Mouse (Mus musculus): ENCODE data around the gene Ginm1.
"Not testable (repeated sequence)": the region's sequence is repeated elsewhere in the genome, so short reads cannot be mapped to it uniquely, and the experiment has no call there.

Gene Ginm1

GRCm38 (mm10) chr10:7802519-7803140 is 10.0 kb upstream of the Ginm1 start:
- DNase-seq, result no peak

DNA sequence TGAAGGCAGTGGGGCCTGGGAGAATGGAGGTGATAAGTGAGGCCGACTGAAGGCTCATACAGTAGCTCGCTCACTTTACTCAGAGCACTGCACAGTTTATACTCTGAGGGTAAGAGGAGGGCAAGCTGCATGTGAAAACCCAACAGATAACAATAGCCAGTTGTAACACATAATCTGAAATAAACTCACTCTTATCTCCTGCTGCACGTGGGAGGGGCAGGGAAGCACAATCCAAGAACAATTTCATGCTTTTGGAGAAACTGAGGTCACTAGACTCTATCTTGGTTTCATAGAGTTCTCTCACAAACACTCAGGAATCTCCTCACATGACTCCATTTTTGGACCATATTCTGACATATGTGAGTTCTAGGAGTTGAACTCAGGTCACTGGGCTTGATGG is 8.6 kb upstream of the Ginm1 start:
- DNase-seq, result no peak

DNA sequence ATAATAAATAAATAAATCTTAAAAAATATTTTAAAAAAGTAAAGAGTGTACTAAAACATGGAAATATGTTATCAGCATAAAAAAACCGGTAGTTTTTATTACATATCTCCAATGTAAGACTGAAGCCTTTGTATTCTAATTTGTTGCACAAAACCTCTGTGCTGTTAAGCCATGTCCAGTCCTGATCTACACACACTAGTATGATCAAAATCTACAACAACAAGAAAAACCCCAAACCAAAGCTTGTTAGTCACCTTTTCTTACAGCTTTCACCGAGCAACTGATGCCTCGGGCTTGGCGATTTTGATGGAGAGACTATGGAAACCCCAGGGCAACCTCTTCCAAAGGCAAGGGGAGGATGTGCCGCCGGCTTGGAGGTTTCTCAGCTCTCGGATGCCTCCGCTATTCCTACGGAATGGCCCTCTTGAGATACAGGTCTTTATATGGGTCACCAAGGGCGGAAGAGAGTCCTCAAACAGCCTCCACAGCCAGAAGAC is 322 bp downstream of the Ginm1 start:
- no peak for DNase-seq

GRCm38 (mm10) chr10:7787319-7787718 is 5.3 kb downstream of the Ginm1 start:
- DNase-seq, result no peak

GRCm38 (mm10) chr10:7781214-7781613 is 11.4 kb downstream of the Ginm1 start:
- no peak for DNase-seq

GRCm38 (mm10) chr10:7780238-7781176 is 12.1 kb downstream of the Ginm1 start:
- peak; percentile 89 for DNase-seq

GRCm38 (mm10) chr10:7779751-7780237 is 12.8 kb downstream of the Ginm1 start:
- DNase-seq, result no peak

DNA sequence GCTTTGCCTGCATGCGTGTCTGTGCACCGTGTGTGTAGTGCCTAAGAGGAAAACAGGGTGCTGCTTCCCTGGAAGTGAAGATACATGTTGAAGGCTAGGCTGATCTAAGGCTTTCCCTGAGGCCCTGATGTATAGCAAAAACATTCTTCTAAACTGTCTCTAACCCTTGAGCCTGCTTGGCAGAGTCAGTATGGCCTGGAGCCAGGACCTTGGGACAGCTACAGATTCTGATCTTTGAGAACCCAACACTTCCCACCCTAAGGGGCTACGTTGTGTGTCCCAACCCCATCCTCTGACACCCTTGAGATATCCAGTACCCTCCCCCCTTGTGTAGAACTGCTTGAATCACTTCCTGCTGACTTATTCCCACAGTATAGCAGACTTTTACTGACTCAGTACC is 14.3 kb downstream of the Ginm1 start:
- DNase-seq, result no peak

DNA sequence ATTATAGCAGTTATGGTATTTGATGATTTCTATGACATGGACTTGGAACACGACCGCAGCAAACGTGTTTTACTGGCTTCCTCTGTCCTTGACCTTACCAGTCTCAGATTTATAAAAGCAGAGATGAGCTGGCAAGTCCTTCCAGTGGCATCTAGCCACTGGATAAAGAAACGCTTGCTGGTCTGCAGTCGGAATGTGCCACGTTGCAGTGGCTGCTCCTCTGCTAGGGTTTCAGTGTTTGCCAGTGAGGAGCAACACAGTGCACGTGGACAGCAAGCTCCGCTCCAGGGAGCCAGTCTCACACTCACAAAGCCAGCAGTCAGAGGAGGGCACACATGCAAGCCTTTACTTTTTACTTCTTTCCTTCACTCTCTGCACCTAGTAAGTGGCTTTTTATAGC is 17.2 kb downstream of the Ginm1 start:
- DNase-seq, result no peak

GRCm38 (mm10) chr10:7772769-7773168 is 19.9 kb downstream of the Ginm1 start:
- no peak for DNase-seq

DNA sequence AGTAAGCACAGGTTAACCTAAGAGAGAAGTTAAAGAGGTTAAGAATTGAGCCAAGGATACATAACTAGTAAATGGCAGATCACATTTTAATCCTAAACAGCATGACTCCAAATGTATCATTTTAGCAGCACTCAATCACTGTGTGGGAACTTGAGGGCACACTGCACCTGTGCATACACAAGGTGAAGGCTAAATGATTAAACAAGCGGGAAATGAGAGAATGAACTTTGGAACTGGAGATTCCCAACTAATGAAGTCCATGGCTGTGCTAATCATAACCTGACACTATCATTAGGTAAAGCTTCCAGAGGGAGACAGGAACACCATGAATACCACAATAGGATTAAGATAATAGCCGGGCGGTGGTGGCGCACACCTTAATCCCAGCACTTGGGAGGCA is 20.3 kb downstream of the Ginm1 start:
- DNase-seq, result no peak

GRCm38 (mm10) chr10:7757544-7757943 is 35.1 kb downstream of the Ginm1 start:
- no peak for DNase-seq

DNA sequence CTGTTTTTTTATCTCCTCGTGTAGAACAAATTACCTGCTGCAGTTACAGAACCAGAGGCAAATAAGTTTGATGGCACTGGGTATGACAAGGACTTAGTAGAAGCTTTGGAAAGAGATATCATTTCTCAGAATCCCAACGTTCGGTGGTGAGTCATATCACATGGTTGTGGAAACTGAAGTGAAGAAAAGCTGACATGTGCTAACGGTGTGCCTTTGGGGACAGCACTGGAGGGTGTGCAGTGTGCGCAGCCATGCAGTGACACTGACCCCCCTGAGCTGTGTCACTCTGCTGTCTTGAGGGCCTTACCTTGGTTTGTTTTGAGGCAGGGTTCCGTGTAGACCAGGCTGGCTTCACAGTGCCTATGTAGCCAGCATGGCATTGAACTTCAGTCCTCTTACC is 43.9 kb downstream of the Ginm1 start:
- no peak for DNase-seq

DNA sequence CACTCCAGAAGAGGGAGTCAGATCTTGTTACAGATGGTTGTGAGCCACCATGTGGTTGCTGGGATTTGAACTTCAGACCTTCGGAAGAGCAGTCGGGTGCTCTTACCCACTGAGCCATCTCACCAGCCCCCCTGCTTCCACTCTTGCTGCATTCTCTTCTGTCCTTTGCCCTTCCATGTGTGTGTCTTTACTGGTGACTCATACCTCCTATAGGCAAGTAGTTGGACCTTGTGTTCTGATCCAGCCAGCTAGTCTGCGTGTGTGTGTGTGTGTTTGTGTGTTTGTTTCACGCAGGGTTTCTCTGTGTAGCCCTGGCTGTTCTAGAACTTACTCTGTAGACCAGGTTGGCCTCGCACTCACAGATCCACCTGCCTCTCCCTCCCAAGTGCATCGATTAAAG is 47.1 kb downstream of the Ginm1 start:
- DNase-seq, result not testable (repeated sequence)

DNA sequence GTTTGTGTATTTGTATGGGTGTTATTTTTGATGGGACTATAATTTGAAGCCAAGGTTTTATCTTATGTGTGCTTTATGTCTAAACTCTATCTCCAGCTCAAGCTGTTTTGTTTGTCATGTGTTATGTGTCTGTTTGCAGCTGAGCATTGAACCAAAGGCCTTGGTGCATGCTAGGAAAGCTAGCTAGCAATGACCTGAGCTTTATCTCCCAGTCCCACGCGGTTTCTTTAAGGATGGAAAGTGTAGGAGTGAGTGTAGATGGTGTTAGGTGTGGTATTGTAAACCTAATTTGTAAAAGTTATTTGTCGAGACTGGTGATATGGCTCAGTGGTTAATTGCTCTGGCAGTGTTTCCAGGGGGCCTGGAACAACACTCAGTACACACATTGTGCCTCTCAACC is 54.7 kb downstream of the Ginm1 start:
- DNase-seq, result no peak

DNA sequence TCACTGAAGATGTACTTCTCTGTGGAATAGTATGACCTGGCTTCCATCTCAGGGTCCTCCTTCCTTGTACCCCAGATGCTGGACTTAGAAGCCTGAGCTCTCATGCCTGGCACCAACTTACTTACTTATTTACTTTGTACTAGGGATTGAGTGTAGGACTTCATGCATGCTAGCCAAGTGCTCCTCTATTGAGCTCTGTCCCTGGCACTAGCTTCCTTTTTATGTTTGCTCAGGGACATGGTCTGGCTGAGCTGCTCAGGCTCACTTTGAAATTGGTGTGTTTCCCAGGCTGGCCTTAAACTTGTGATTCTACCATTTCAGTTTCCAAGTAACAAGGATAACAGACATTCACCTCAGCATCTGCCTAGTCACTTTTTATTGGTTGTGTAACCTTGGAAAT is 55.5 kb downstream of the Ginm1 start:
- DNase-seq, result no peak

DNA sequence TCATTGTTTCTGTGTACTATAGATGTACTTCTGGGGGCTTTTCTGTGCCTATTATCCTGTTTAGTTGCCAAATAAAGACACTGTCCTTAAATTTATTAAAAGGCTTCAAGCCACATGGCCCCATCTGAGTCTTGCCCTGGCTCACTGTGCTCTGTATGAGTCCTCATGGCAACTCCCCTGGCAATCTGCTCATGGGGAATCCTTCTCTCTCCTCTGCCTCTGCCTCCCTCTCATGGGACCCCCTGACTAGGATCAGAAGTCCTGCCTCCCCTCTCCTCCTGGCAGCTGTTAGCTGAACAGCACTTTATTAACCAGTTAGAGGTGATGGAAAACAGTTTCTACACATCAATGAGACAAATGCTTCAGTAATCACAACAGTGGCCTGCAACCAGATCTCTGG is 61.0 kb downstream of the Ginm1 start:
- DNase-seq, result no peak

DNA sequence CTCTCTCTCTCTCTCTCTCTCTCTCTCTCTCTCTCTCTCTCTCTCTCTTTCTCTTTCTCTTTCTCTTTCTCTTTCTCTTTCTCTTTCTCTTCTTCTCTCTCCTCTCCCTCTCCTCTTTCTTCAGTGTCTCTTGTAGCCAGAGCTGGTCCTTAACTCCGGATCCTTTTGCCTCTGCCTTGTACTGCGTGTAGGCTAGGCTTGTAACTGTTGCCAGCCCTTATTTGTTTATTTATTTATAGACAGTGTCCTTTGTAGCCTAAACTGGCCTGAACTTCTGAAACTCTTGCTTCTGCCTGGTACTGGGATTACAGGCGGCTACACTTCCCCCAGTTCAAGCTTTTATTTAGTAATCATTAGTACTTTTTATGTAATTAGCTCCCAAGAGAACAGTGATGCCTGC is 65.6 kb downstream of the Ginm1 start:
- DNase-seq, result peak; percentile 16 to 25

- peak in 1 of 2 experiments; percentile 18 for DNase-seq
These were observed 66.2 kb downstream of the Ginm1 start for GRCm38 (mm10) chr10:7726501-7726812.

GRCm38 (mm10) chr10:7725751-7726500 is 66.7 kb downstream of the Ginm1 start, which contains the start of gene Katna1:
TSS of gene Katna1 (plus strand) at chr10:7726000.
- DNase-seq, result peak; percentile 96 to 97
